Mouse (Mus musculus) stomach, postnatal 0 days (tissue): ENCODE measurements at regions not wholly inside any gene's neighbourhood (a gene's known extent, or its start where the extent isn't known, plus 50 kb on each side); places are given as distances from the start of the nearest gene placed in this dataset.

Experiments used
- CTCF ChIP-seq: IDR thresholded peaks from 2 replicates; pipeline ENCODE4 v1.5.1; 2016; ENCODE audit warnings: antibody characterized with exemption, low read depth, mild to moderate bottlenecking, moderate library complexity
- EP300 ChIP-seq: optimal IDR thresholded peaks from 2 replicates; pipeline ENCODE3; 2016; ENCODE audit warnings: antibody characterized with exemption

DNA sequence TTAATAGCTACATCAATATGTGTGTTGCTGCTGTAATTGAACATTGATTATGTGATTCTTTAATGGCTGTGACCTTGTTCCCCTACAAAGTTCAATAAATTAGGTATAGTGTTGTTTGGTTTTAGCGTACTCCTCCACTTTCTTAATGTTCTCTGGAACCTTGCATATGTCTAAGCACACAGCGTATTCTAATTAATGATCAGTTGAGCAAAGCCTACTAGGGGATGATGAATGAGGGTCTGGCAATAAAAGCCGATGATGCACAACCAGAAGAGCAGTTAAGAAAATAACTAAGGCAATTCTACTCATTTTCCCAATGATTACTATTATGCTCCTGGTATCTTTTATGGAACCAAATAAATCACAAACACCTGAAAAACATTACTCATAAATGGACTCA lies 113.7 kb upstream of the Zfp804a start:
- TF ChIP-seq CTCF (no peak), EP300 (no peak)
